Mouse (Mus musculus) 3T3-L1 (cell line): Measurements from ENCODE around the gene Prcd.
A peak's percentile ranks its signal among the peaks of the same experiment; 100 is the strongest.
"Not testable (repeated sequence)": the region's sequence is repeated elsewhere in the genome, so short reads cannot be mapped to it uniquely, and the experiment has no call there.

Source experiments
- DNase-seq: peaks from one replicate; pipeline ENCODE4 v3.0.0-alpha.2; 2015; ENCODE audit warnings: low read depth, low spot score

Gene Prcd

GRCm38 (mm10) chr11:116626299-116627071, 26.8 kb upstream of the Prcd start, which contains the start of gene Rhbdf2:
Rhbdf2 (minus strand) TSS chr11:116627019.
- DNase-seq = no peak

DNA sequence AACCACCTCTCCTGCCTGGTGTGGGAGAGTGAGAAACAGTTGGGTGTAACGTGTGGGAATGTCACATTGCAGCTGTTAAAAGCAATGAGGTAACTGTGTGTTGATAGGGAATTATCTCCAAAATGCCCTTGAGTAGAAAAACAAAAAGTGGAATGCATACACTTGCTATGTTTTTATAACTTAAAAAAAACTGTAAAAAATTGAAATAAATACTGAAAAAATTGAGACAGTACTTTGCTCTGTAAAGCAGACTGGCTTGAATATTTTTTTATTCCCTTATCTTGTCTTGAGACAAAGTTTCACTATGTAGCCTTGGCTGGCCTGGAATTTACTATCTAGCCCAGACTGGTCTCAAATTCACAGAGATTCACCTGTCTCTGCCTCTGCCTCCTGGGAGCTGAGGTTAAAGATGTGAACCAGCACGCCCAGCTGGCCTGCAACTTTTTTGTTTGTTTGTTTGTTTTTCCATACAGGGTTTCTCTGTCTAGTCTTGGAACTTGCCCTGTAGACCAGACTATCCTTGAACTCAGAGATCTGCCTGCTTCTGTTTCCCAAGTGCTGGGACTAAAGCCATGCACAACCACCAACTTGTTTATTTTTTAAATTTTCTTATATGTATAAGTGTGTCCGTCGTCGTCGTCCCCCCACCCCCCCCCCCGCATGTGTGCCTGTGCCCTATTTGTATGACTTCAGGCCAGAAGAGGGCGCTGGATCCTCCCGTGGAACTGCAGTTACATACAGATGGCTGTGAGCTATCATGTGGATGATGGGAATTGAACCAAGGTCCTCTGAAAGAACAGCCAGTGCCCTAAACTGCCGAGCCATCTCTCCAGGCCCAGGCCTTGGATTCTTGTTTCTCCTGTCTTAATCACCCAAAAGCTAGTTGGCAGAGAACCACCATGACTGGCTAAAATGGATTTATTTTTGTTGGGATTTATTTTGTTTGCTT, 26.0 kb upstream of the Prcd start:
- DNase-seq = peak; percentile 55

- peak; percentile 98 for DNase-seq
Measured at GRCm38 (mm10) chr11:116628712-116629111, 24.6 kb upstream of the Prcd start.

GRCm38 (mm10) chr11:116629472-116629871, 23.9 kb upstream of the Prcd start:
- DNase-seq = no peak

DNA sequence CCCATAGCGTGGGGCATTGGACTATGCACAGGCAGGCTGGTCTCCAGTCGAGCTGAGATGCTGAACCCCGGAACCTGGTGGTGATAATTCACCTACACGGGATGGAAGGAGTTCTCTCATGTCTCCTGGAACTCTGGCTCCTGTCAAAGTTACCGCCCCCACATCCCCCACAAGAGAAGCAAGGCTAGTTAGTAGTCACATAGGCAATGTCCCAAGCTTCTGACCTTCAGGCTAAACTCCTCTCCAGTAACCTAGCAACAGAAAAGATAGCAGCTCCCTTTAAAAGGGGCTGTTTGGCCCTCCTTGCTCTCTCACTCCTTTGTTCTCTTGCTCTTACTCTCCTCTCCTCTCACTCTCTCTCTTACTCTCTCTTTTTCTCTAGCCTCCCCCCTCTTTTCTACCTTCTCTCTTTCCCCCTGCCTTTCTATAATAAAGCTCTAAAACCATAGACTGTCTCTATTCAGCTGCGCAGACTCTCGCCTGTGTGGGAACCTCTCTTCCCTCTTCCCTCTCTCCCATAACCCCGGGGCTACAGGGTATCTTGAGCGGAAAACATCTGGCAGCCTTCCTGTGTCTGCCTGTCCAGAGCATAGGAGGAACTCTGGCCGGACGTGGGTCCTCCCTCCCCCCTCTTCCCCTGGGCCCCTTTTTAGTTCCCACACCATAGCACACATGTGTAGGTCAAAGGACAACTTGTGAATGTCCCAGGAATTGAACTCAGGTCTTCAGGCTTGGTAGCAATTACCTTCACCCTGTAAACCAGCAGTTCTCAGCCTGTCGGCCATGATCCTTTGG, 23.0 kb upstream of the Prcd start:
- no peak for DNase-seq

DNA sequence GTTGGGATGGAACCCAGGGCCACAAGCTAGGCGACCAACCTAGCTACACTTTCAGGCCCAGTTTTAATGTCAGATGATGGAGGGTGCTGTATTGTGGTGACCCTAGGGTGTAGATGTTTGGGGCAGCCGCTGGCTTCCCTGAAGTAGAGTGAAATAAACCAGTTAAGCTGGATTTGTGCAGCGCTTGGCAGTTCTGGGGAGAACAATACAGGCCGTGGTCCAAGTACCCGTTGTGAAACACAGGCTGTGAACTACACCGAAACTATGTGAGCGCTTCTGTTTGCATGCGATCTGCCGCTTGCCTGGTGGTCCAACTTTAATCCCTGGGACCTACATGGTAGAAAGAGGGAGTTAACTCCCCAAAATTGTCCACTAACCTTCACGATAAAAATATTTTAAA, 20.4 kb upstream of the Prcd start:
- DNase-seq = no peak

GRCm38 (mm10) chr11:116636607-116637006, 16.7 kb upstream of the Prcd start:
- not testable (repeated sequence) for DNase-seq

- DNase-seq = no peak
Measured at GRCm38 (mm10) chr11:116641168-116641567, 12.2 kb upstream of the Prcd start.

DNA sequence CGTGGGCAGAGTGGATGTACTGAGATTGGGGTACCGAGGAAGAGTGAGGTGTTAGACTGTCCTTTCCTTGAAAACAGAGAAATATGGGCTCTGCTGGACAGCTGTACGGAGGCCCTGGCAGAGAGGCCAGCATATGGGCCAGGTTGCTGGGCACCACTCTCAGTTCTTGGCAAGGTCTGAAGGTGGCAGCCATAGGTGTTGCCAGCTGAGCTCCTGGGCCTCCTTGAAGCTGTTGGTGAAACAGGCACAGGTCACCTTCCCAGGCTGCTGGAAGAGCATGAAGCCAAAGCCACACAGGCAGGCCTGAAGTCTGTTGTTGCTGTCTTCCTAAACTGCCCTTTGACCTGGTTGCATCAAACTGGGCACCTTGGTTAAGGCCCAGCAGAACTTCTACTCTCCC, 11.6 kb upstream of the Prcd start:
- no peak for DNase-seq

GRCm38 (mm10) chr11:116642681-116643578, 10.4 kb upstream of the Prcd start:
- peak; percentile 95 for DNase-seq

- no peak for DNase-seq
Measured at GRCm38 (mm10) chr11:116643579-116644224, 9.6 kb upstream of the Prcd start.

- DNase-seq = no peak
Measured at GRCm38 (mm10) chr11:116644225-116645112, 8.9 kb upstream of the Prcd start.

DNA sequence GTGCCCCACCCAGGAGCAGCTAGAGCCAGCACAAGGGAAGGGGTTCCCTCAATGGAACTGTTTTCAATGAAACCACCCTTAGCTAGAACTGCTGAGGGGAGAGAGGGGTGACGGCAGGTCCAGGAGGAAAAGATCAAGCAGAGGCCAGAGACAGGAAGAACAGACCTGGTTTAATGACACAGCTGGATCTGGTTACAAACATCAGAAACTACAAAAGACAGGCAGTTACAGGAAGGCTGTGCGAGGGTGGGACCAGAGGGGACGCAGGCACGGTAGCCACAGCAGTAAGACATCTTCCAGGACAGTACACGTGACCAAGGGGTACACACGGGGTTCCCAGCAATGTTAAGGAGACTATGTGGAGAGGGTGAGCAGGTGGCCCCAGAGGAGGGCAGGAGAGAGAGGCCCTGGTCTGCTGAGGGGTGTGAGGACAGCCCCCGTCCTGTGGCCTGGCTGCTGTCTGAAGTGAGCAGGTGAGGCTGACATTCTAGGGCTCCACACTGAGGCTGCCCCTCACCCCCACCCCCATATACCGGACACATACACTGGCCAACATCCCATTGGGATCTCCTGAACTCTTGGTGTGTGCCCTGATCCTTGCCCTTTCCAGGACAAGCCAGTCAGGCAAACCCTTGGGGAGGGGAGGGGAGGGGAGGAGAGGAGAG, 7.8 kb upstream of the Prcd start:
- no peak for DNase-seq

DNA sequence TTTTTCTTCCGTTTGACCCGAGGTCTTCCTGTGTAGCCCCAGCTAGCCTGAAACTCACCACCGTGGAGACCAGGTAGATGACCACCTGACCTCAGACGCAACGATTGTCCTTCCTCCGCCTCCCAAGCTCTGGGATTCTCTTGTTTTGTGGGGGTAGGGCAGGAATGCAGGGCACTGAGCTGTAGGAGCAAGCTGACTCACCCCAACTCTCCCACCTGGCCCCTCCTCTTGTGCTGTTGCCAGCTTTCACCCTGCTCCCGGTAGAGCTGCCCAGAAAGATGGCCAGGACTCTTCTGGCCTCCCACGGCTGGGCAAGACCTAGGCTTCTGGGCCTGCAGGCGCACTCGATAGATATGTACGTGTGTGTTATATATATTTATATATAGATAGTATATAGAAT, 7.2 kb upstream of the Prcd start:
- peak; percentile 84 for DNase-seq

DNA sequence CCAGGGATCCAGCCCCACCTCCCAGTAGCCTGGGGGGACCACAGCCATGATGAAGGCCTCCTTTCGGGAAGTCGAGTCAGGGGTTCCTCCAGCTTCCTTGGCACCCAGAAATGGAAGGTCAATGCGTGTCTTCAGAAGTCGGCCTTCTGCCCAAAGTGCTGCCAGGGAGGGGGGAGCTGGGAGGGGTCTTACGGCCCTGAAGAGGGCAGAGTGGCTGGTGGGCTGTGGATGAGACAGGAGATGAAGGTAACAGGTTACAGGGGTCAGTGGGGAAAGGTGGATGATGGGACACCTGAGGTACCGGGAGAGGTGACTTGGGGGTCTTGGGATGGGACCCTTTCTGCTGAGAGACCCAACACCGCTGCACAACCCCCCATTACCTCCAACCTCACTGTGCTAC, 6.6 kb upstream of the Prcd start:
- no peak for DNase-seq

DNA sequence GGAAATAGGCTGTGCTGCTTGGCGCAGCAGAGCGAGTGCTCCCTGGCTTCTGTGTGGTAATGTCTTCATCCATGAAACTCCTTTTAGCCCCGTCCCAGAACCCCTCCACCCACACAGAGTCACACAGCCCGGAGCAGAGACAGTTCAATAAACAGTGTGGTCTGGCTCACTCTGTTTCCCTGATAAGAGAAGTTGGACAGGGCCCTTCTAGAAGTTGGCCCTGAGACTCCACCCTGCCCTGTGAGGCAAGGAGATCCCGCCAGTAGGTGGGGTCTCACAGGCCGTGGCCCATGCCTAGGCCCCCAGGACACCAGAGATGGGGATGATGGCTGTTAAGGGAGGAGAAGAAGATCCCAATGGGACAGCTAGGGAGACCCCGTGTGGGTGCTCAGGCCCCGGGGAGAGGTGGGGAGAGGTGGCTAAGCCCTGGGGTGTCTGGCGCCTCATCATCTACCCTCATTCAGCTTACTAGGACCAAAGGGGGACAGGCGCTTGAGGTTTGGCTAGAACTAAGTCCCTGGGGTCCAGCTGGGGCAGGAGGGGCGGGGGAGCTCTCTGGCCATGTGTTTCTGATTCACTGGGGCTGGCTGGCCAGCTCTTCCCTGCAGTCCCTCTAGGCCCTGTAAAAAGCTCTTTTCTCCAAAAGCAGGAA, 5.9 kb upstream of the Prcd start:
- DNase-seq = peak; percentile 94

DNA sequence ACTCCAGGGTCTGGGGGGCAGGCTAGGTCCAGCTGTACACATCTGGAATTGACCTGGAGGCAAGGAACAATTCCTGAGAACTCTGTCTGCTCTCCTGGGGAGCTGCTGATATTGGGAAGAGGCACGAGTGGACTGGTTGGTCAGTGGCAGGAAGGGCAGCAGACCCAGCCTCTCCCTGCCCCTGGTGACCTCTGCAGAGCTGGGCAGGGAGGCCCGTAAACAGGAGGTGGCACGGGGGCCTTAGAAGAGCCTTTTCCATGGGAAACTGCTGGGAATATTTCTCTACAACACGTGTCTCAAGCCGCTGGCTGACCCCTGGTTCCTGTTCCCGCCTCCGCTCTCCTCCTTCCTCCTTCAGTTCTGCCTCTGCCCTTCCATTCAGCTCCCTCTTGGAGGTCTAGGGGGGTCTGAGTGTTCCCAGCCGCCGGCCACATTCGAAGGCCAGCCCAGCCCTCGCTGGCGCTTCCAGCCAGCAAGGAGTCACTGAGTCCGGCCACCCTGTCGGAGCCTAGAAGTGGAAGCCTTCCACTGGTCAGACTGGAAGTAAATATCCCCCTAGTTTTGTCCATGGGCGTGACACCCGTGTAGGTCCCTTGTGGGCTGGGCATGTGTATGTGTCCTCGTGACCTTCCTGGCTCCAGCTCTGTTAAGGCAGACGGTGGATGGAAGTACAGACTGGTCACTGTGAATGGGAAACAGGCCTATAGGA, 5.0 kb upstream of the Prcd start:
- peak; percentile 51 for DNase-seq
